Mouse (Mus musculus) brain, adult 2 months (tissue): Measurements from ENCODE around the gene Eid1.
A peak's percentile ranks its signal among the peaks of the same experiment; 100 is the strongest.

Source experiments
- DNase-seq: peaks from one replicate; pipeline ENCODE4 v3.0.0; 2011; ENCODE audit warnings: low read depth, low spot score

The Eid1 gene

DNA sequence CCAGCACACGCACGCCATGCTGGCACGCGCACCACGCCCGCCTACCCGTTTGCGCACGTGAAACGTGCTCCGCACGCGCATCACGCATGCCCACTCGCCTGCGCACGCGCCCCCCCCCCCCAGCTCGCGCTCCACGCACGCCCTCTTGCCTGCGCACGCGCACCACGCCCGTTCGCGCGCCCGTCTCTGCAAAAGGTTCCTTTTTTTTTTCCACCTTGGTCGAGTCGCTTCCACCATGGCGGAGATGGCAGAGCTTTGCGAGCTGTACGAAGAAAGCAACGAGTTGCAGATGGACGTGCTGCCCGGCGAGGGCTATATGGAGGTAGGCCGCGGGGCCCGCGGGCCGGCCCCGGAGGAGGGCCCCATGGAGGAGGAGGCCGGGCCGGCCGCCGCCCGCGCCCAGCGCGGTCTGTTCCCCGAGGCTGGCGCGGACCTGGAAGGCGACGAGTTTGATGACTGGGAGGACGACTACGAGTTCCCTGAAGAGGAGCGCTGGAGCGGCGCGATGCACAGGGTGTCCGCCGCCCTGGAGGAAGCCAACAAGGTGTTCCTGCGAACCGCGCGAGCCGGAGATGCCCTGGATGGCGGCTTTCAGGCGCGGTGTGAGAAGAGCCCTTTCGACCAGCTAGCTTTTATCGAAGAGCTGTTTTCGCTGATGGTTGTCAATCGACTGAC is at the start of gene Eid1:
Gene Eid1, plus strand, starts transcription at position 139 of the 675 bp plus-strand sequence.
- peak; percentile 97 for DNase-seq

DNA sequence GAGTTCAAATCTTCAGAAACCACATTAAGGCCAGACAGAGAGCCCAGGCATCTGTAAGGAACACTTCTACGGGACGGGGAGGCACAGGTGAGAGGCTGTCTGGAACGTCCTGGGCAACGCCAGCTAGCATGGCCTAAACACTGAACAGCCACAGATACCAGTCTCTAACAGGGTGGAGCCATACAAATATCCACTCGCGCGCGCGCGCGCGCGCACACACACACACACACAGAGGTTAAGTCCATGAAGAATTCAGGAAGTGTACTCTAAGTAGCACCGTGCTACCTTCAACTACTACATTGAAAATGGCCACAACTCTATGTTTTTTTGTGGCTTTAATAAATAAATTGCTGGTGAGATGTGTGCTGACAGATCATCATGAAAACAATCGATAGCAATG is 49.7 kb upstream of the Eid1 start:
- DNase-seq, result no peak

DNA sequence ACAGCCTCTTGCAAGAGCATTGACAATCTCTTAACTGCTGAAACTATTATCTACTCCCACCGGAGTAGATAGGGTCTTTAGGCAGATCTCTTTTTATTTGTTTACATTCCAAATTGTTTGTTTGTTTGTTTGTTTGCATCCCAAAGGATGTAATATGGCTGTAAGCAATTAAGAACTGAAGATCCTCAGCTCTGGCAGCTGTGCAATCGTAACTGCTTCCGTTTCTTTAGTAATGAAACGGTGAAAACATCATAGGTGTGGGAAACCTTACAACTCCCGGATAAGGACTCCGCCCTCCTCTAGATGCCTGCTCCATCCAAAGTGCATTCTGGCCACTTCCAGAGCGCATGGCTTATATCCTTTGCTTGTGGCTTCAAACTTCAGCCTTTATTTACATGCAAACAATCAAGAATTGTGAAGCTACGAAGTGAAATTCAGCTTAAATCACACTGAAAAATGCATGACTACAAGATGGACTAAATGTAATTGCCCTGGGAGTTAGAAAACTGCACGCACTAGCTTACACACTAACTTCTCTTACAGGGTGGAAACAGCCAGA is 48.7 kb upstream of the Eid1 start:
- no peak for DNase-seq

DNA sequence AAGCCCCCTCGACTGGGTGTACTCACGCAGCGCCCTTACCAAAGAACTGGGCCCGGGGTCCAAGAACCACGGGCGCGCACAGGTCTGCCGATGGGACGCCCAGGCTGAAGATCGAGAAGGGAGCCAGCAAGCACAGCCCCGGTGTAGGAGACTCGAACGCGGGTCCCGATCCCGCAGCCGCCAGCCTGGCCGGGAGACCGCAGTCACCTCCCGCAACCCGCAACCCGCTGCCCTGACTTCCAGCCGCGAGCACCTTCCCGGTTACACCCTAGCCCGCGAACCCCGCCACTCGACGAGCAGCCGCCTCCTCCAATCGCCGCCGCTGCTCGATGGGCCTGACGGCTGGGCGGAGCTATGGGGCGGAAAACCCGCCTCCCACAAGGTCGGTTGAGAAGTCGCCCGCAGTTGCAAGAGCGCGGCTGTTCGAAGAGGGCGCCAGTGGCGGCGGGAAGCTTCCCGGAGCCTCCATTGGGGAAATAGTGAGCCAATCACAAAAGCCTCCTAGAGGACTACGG is 48.0 kb upstream of the Eid1 start, which contains the start of gene Cep152:
Gene Cep152, minus strand, starts transcription at position 277 of the 515 bp plus-strand sequence.
- DNase-seq, result peak; percentile 98

DNA sequence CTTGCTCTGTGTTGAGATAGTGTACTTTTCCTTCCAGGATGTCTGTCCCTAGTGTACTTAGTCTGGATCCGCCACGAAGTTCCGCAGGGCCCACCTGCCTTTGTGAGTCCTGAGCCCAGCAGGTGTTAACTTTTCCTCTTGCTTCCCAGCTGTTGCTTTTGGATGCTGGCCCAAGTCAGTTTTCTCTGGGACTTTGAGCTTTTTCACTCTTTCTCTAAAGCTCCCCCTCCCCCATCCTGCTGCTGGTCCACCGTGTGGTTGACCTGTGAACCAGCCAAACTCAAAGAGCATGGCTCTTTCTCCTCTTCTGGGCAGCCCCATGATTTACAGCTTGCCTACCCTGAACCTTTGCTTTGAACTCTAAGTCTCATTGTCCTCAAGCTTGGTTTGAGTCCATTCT is 46.4 kb upstream of the Eid1 start:
- DNase-seq, result no peak

DNA sequence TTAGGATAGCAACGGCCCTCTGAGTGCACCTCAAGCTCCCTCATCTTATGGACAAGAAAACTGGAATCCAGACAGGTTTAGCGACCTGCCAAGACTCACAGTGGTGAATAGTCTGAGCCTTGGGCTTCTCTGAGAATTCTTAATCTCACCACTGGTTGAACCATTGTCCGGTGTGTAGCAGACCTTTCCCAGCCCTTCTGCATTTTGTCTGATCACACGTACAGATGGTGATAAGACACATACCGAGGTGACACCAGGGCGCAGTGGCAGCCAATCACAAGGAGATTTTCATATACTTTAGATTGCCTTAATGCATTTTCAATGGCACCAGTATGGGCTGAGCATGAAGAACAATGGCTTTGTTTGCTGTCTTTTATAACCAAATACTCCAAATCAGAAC is 44.4 kb upstream of the Eid1 start:
- DNase-seq, result no peak

DNA sequence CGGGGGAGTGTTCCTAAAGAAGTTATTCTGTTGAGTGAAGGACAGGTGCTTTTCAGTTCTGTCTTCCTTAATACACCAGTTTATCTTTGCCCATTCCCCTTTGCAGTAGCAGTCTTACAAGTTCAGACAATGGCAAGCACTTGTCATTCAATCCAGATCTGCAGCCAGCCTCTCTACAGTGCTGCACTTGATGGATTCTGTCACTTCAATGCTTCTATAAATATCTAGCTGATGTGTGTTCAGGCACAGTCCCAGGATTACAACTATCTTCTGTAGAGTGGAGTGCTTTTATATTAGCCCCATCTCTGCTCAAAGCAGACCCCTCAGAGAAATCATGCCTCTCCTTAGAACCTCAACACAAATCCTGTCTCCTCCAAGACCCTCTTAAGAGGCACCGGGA is 42.9 kb upstream of the Eid1 start:
- DNase-seq, result no peak

DNA sequence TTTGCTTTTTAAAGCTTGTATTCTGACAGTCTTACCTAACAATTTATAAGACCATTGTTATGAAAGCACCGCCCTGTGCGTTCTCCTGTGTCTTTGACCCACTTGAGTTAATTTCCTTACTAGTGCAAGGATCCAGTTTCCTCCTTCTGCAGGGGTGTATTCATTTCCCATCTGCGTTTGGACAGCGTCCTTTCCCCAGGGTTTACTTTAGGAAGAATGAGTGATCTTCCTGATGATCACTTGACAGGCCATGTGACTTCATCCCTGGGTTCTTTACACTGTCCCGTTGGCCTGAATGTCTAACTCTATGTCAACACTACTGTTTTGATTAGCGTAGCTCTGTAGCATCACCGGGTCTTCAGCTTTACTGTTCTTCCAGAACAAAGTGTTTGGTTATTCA is 35.6 kb upstream of the Eid1 start:
- no peak for DNase-seq

DNA sequence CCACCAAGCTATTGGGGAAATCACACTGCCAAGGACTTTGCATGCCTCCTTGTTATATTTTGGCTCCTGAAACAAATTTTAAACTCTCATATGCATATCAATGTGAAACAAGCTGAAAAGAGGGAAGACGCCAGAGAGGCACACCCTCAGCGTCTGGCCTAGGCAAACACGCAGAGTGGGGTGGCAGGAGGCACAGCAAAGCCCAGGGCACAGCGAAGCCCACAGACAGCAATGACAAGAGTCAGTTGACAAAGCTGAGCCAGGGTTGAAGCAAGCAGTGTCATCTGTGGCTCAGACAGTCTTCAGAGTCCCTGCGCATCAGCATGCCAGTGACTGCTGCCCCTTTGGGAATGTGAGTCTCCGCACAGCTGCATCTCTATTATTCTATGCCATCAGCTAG is 28.0 kb upstream of the Eid1 start:
- DNase-seq, result no peak

DNA sequence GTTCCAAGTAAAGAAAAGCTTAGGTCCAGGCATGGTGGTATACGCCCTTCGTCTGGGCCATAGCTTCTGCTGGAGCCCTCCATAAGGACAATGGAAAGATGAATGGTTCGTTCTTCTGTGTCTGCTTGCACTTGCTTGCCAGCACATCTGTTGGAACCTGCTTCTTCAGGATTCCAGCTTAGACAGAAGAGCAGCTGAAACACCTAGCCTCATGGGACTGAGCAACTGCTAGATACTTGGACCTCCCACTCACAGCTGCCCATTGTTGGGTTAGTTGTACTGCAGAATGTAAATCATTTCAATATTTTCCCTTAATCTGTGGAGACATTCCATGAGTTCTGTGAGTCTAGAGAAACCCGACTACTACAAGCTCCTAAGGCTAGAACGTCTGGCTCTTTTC is 22.9 kb upstream of the Eid1 start:
- no peak for DNase-seq

DNA sequence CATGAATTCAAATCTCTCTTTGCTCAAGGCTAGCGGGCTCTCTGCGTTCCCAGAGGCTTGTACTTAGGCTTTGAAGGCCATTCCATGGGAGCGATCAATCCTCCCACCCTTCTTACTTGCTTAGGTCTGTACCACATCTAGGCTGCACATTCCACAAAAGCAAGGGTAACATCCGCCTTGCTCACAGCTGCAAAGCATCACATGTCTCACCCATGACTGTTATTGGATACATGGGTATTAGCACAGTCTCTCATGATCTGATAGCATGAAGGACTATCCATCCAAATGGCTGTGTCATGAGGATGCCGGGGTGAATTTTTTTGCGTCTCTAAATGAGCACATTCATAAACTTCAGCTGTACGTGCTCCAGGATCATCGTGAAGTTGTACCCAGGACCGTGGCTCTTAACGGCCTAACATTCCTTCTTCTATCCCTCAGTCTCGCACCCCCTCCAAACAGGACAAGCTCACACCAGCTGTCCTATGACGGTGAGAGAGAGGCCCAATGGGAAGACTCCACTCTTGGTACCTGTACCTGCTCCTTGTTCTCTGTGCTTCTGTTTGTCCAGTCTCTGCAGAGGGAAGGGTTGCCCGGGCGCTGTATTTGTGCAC is 22.0 kb upstream of the Eid1 start:
- no peak for DNase-seq

DNA sequence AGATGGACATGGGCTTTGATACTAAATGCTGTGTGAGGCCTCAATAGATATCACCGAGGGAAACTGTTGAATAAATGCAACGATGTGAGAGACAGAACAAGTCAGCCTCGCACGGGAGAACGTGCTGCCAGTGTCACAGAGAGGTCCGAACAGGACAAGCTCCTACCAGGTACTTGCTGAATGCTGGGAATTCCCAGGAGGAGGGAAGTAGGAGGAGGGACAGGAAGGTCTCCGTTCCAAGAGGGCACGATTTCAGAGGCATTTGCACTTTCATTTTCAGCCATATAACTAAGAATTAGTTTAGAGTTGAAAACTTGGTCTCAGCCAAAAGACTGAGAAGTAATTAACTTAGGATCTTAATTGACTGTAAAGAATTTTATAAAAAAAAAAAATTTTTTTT is 21.3 kb upstream of the Eid1 start:
- DNase-seq, result no peak

DNA sequence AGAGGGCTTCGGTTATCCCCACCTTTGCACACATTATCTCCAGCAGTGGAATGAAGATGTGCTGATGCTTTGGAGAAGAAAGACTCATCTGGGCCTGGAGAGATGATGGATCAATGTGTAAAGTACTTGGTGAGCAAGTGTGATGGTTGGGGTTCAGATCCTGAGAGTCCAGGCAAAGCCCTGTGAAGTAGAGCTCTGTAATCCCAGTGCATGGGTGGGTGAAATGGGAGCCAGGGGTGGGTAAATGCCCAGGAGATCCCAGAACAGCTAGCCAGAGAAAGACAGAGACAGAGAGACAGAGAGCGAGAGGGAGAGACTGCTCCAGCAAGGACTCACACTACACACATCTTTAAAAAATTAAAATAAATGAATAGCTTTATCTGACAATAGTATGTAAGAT is 19.6 kb upstream of the Eid1 start:
- DNase-seq, result no peak

DNA sequence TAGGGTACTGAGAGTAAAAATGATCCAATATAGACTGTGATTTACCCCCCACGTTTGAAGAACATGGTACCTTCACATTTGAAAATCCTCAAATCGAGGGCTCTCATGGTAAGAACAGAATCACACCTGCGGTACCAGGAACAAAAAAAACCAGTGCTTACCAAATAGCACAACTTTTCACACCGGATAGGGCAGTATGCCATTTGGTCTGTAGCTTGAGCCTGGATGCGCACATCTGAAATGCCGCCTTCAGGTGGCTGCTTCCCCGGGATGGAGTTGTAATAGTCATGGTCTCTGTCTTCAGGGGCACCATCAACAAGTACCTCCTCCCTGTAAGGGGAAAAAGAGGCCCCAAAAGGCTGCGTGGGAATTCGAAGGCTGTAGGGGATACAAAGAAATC is 17.5 kb upstream of the Eid1 start:
- no peak for DNase-seq

DNA sequence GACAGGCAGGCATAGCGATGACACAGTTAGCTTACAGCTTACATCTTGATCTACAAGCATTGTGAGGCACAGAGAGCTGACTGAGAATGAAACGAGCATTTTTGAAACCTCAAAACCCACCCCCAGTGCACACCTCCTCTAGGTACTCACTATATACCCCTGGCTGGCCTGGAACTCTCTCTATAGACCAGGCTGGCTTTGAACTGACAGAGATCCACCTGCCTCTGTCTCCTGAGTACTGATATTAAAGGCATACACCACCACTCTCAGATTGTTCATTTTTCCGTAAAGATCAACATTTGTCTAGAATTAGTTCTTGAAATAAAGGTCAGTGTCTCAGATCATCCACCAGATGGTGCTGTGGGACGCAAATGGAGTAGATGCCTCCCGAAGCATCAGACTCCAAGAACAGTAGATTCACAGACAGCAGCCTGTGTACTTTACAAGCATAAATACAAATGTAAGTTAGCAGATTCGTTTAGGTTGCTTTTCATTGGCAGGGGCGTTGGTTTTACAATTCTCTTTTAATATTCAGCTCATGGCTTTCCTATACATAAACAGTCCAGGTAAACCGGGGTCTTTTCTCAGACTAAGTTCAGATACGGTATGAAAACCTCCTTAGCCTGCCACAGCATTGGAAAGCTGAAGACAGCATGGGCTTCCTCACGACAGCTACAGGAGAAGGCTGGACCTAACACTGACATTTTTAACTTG is 12.9 kb upstream of the Eid1 start:
- DNase-seq, result peak; percentile 91

DNA sequence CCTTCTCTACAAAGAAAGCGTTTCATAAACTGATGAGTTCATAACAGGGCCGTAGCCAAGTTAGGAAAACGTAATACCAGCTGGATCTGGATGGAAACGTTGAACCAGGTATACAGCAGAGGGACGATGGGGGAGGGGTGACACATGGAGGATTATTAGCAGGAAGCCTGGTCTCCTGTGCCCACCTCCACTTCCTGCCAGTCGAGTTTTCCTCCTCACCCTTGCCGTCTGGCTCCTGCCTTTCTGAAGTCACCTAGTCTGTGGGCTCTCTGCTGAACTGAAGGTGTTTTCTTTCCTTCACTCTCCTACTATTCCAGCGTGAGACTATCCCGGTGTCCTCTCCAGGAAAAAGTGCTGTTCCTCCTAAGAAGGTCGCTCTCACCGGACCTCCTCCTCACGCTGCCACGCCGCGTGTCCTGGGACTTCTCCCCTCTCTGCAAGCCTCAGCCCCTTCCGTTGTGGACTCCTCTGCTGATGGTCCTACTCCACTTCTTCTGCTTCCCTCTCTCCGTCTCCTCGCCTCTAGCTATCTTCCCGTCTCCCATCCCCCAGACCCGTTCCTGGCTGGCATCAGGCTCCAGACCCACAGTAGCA is 12.3 kb upstream of the Eid1 start:
- DNase-seq, result no peak

DNA sequence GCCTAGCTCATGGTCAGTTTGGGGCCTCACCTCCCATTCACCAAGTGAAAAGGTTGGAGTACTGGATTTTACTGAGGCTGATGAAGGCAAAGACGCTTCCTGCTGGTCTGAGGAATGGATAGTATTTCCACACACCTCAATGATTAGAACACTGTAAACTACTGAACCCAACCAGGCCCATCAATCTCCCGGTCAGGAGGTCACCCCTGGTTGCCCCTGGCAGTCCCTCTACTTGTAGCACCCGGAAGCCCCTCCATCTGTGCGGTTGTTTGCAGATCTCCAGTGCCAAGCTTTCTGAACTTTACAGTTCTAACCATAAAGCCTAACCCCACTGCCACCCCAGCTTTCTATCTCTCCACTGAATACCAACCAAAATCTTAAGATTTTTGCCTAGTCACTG is 11.7 kb upstream of the Eid1 start:
- no peak for DNase-seq

DNA sequence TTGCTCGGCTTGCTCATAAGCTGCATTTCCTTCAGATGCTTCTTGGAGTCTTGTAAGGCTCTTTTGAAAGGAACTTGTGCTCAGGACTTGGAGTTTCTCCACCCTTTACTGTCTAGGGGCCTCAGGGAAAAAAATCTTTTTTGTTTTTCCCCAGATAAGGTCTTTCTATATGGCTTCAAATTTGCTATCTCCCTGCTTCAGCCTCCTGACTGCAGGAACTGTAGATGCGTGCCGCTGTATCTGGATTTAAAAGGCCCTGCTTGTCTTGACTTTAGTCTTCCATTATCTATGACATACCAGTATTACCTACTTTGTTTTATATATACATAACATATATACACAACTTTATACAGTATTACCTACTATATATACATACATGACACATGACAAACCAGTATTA is 10.4 kb upstream of the Eid1 start:
- no peak for DNase-seq

DNA sequence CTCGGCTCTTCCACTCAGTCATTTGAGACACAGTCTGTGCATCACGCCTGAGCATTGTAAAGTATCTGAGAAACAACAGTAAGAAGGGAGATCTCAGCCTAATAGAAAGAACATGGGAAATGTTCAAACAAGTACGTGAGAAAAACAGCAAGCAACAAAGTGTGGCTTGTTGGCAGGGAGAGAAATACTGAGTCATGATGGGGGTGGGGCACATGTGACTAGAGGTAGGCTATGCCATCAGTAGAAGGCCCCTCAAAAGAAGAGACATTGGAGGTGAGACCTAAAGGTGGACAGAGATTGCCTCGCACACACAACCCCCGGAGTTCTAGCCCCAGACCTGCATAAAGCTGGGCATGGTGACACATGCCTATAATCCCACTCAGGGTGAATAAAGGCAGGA is 7.7 kb upstream of the Eid1 start:
- DNase-seq, result no peak

DNA sequence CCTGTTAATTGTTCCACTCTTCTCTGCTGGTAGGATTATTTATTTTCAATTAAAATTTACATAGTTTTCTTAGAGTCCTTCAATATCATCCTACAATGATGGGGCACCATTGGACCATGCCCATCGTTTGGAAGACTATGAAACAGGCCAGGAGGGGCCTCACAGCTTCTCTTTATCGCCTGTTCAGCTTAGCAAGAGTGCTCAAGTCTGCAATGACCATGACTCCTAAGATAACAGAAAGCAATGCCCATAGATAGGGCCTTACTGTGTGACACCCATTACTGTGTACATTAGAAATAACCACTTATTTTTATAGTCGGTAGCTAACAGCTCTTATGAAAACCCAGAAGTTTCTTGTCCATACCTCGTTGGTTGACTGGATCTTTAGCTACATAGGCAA is 7.0 kb upstream of the Eid1 start:
- no peak for DNase-seq

DNA sequence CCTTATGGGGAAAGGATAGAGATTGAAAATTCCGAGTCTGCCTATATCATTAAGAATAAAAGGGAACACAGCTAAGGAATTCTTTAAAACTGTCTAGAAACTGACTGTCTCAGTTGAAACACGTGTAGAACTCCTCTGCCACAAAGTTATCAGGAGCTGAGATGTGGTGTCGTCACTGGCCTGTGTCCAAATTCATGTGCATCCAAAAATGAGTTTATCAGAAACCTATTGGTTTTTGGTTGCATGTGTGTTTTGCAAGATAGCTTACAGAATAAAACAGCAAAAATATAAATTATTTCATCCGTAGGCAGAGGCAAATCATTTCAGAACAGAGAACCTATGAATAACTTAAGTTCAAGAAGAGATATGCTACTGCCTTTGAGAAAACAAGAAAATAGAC is 6.2 kb upstream of the Eid1 start:
- DNase-seq, result no peak

DNA sequence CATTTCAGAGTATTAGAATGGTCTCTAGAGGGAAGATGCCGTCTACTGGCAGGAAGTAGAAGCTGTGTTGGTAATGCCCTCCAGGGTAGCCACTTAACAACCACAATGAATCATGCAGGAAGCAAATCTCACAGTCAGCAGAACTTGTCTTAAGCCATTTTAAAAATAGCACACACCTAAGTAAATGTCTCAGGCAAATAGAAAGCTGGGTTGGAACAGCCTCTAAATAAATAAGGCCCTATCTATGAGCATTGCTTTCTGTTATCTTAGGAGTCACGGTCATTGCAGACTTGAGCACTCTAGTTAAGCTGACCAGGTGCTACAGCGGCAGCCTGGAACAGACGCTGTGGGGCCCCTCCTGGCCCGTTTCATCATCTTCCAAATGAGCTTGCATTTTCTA is 5.7 kb upstream of the Eid1 start:
- DNase-seq, result peak; percentile 44
